Mouse (Mus musculus): Measurements from ENCODE around the gene Itpr1. TPM values are rescaled to one million over a fixed set of nuclear protein-coding genes. Genes with fewer than 3 reads are reported as not detected.

Gene Itpr1
- polyA plus RNA-seq, 1 experiment from 2014 or later: 16.7 TPM

DNA sequence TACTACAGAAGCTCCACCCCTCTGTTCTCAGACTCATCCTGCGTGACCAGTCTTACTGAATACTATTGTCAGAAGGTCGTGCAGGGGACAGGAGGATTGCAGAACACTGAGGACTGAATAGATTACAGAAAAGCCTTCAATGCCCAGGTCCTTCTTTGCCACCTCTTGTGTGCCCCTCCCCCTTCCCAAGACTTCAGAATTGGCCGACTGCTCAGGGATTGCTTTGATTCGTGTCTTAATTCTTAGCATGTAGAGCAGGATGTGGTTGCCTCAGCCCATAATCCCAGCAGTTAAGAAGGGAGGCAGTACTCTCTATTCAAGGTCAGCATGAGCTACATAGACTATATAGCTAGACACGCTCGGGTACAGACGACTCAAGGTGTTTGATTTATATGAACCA lies 359.8 kb downstream of the Itpr1 start:
- Histone ChIP-seq H3K4me3 (ENCODE audit: low read depth, low read length) (no peak overlapping the region), H3K9me3 (replicated peaks; ENCODE audit: control insufficient read depth, low read length) (no peaks in the 10 kb centered on the region), H3K4me1 (ENCODE audit: control insufficient read depth, insufficient read depth, low read length) (peaks cover 20% of the 10 kb centered on the region), H3K36me3 (ENCODE audit: control insufficient read depth, insufficient read depth, low read length) (no peaks in the 10 kb centered on the region), H3K9ac (ENCODE audit: low read depth, low read length) (no peak overlapping the region), H3K27ac (ENCODE audit: low read depth, low read length) (no peak overlapping the region), H3K4me2 (no peak overlapping the region), H3K27me3 (ENCODE audit: control insufficient read depth, insufficient read depth, low read length) (no peaks in the 10 kb centered on the region)
- 64% methylated on average over 7 of the region's 7 CpGs for WGBS (ENCODE audit: insufficient replicate concordance)
- ATAC-seq (replicated peaks; ENCODE audit: insufficient number of reproducible peaks, low FRiP score, low TSS enrichment): no peak

DNA sequence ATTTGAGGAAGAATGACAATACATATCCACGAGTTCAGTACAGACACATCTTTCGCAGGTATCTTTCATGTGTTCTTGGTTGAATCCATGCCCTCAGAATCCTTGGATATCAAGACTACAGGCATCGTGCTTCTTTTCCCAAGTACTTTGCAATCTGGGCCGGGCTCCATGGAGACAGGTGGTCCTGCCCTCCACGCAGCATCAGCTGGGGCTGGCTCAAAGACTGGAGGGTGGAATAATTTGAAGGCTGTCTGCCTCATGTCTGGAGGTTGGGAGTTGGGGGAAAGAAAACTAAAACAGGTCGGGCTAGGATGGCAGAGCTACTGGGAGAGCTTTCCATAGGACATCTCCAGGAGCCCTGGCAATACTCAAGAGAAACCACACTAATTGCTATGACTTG lies 364.2 kb downstream of the Itpr1 start:
- no peaks in the 10 kb centered on the region for H3K9me3 ChIP-seq (replicated peaks; ENCODE audit: control insufficient read depth, low read length)
- 85% methylated on average over 6 of the region's 6 CpGs for WGBS (ENCODE audit: insufficient replicate concordance)
- no peaks in the 10 kb centered on the region for H3K36me3 ChIP-seq (ENCODE audit: control insufficient read depth, insufficient read depth, low read length)
- H3K4me1 ChIP-seq (ENCODE audit: control insufficient read depth, insufficient read depth, low read length): no peaks in the 10 kb centered on the region
- H3K4me3 ChIP-seq (ENCODE audit: low read depth, low read length): no peak overlapping the region
- H3K27ac ChIP-seq (ENCODE audit: low read depth, low read length): no peak overlapping the region
- no peak overlapping the region for H3K9ac ChIP-seq (ENCODE audit: low read depth, low read length)
- ATAC-seq (replicated peaks; ENCODE audit: insufficient number of reproducible peaks, low FRiP score, low TSS enrichment): no peak
- H3K4me2 ChIP-seq: no peak overlapping the region
- H3K27me3 ChIP-seq (ENCODE audit: control insufficient read depth, insufficient read depth, low read length): no peaks in the 10 kb centered on the region

DNA sequence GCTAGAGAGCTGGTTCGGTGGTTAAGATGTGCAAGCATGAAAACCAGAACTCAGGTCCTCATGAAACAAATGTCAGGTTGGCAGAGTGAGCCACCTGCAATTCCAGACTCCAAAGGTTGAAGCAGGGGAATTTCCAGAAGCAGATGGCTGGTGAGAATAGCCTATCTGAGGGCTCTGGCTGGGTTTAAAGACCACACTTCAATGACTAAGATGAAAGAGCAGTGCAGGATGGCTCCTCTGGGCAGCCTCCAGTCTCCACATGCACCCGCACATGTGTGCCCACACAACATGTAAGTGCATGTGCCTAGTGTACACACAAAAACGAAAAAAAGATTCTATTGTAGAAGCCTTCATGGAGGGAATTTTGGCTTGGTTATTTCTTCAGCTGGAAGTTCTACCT lies 375.5 kb downstream of the Itpr1 start:
- no peak for ATAC-seq (replicated peaks; ENCODE audit: insufficient number of reproducible peaks, low FRiP score, low TSS enrichment)
- Histone ChIP-seq H3K9me3 (replicated peaks; ENCODE audit: control insufficient read depth, low read length) (no peaks in the 10 kb centered on the region), H3K27ac (ENCODE audit: low read depth, low read length) (no peak overlapping the region), H3K36me3 (ENCODE audit: control insufficient read depth, insufficient read depth, low read length) (no peaks in the 10 kb centered on the region), H3K4me3 (ENCODE audit: low read depth, low read length) (no peak overlapping the region), H3K27me3 (ENCODE audit: control insufficient read depth, insufficient read depth, low read length) (no peaks in the 10 kb centered on the region), H3K4me1 (ENCODE audit: control insufficient read depth, insufficient read depth, low read length) (no peaks in the 10 kb centered on the region), H3K4me2 (no peak overlapping the region), H3K9ac (ENCODE audit: low read depth, low read length) (no peak overlapping the region)
- 80% methylated on average over 3 of the region's 3 CpGs for WGBS (ENCODE audit: insufficient replicate concordance)

DNA sequence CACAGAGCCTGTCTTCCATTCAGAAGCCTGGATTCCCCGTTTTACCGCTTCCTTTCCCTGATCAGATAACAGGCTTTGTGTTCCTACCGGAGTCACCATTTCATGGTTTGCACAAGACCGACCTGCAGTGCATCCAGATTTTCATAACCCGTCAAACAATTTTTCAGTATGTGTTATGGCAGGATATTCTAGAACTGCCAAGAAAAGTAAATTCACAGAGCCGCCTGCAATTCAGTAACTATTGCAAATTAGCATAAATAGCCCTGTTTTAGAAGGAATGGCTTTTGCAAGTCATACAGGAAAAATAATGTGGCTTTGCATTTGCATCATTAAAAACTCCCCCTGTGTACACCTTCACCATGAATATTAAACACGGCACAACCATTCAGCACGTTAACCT lies 379.3 kb downstream of the Itpr1 start:
- WGBS (ENCODE audit: insufficient replicate concordance): 62% methylated on average over 8 of the region's 8 CpGs
- no peaks in the 10 kb centered on the region for H3K4me1 ChIP-seq (ENCODE audit: control insufficient read depth, insufficient read depth, low read length)
- H3K36me3 ChIP-seq (ENCODE audit: control insufficient read depth, insufficient read depth, low read length): no peaks in the 10 kb centered on the region
- no peak overlapping the region for H3K4me2 ChIP-seq
- H3K27me3 ChIP-seq (ENCODE audit: control insufficient read depth, insufficient read depth, low read length): no peaks in the 10 kb centered on the region
- H3K27ac ChIP-seq (ENCODE audit: low read depth, low read length): no peak overlapping the region
- H3K4me3 ChIP-seq (ENCODE audit: low read depth, low read length): no peak overlapping the region
- ATAC-seq (replicated peaks; ENCODE audit: insufficient number of reproducible peaks, low FRiP score, low TSS enrichment): no peak
- H3K9ac ChIP-seq (ENCODE audit: low read depth, low read length): no peak overlapping the region
- H3K9me3 ChIP-seq (replicated peaks; ENCODE audit: control insufficient read depth, low read length): no peaks in the 10 kb centered on the region

DNA sequence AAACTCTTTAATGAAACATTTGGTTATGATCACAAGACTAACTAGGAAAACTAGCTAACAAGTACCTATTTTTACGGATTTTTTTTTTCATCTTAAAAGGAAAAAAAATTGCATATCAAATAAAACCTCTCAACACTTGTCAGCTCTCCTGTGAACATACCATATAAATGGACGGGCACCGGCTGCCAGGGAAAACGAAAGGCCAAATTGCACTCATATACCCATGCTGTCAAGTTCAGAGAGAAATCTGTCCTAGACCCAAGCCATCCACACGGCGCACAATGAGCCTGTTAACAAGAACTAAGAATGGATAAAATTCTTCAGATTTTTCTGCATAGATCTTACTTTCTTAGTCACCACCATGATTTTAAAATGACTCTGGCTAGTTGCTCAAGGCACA lies 379.7 kb downstream of the Itpr1 start:
- 75% methylated on average over 6 of the region's 6 CpGs for WGBS (ENCODE audit: insufficient replicate concordance)

DNA sequence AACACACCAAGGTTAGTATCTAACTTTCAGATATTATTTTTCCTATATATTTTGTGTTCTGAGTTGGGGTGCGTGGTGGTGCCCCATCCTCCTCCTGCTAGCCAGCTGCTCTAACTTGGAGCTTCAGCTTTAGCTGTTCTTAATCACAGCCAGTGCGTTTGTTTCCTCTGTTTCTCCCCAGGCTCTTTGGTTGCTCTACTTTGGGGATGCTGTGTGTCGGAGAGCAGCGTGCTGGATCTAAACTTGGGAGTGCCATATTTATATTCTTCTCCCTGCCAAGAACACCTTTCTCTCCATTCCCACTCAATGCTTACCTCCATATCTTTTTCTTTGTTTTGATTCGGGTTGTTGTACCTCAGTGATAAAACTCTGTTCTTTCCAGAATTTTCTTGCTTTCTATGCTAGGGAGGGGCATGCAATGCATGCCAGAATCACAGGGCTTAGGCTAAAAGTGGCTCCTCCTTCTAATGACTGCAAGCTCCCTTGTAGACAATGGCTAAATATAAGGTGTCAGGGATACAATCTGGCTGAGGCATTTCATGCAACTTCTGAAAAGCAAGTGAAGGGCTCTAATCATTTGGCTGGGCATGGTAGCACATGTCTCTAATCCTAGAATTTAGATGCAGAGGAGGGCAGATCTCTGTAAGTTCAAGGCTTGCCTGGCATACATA lies 381.4 kb downstream of the Itpr1 start:
- Histone ChIP-seq H3K27ac (ENCODE audit: low read depth, low read length) (no peak overlapping the region), H3K4me3 (ENCODE audit: low read depth, low read length) (no peak overlapping the region), H3K27me3 (ENCODE audit: control insufficient read depth, insufficient read depth, low read length) (no peaks in the 10 kb centered on the region), H3K4me2 (no peak overlapping the region), H3K9me3 (replicated peaks; ENCODE audit: control insufficient read depth, low read length) (no peaks in the 10 kb centered on the region), H3K4me1 (ENCODE audit: control insufficient read depth, insufficient read depth, low read length) (no peaks in the 10 kb centered on the region), H3K9ac (ENCODE audit: low read depth, low read length) (no peak overlapping the region), H3K36me3 (ENCODE audit: control insufficient read depth, insufficient read depth, low read length) (no peaks in the 10 kb centered on the region)
- 74% methylated on average over 5 of the region's 5 CpGs for WGBS (ENCODE audit: insufficient replicate concordance)
- ATAC-seq (replicated peaks; ENCODE audit: insufficient number of reproducible peaks, low FRiP score, low TSS enrichment): no peak

More for the DNA sequence above, 379.7 kb downstream of the Itpr1 start:
- Histone ChIP-seq H3K27ac (ENCODE audit: low read depth, low read length) (no peak overlapping the region), H3K36me3 (ENCODE audit: control insufficient read depth, insufficient read depth, low read length) (no peaks in the 10 kb centered on the region), H3K9ac (ENCODE audit: low read depth, low read length) (no peak overlapping the region), H3K27me3 (ENCODE audit: control insufficient read depth, insufficient read depth, low read length) (no peaks in the 10 kb centered on the region), H3K4me1 (ENCODE audit: control insufficient read depth, insufficient read depth, low read length) (no peaks in the 10 kb centered on the region), H3K4me3 (ENCODE audit: low read depth, low read length) (no peak overlapping the region), H3K9me3 (replicated peaks; ENCODE audit: control insufficient read depth, low read length) (no peaks in the 10 kb centered on the region), H3K4me2 (no peak overlapping the region)
- ATAC-seq (replicated peaks; ENCODE audit: insufficient number of reproducible peaks, low FRiP score, low TSS enrichment): no peak

DNA sequence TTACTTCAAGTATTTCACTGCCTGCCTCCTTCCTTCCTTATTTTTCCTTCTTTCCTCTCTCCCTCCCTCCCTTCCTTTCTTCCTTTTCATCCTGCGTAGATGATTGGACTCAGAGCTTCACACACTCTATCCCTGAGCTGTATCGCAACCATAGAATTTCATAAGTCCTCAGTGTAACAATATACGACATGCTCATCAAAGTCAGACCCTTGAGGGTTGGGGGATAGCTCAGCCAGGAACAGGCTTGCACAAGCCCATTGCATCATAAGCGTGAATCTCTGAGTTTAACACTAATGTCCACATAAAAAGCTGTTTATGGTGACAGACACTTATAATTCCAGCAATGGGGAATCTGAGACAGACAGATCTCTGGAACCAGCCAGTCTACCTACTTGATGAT lies 385.8 kb downstream of the Itpr1 start:
- Histone ChIP-seq H3K27ac (ENCODE audit: low read depth, low read length) (no peak overlapping the region), H3K4me3 (ENCODE audit: low read depth, low read length) (no peak overlapping the region), H3K9me3 (replicated peaks; ENCODE audit: control insufficient read depth, low read length) (no peaks in the 10 kb centered on the region), H3K4me2 (no peak overlapping the region), H3K36me3 (ENCODE audit: control insufficient read depth, insufficient read depth, low read length) (no peaks in the 10 kb centered on the region), H3K9ac (ENCODE audit: low read depth, low read length) (no peak overlapping the region), H3K27me3 (ENCODE audit: control insufficient read depth, insufficient read depth, low read length) (no peaks in the 10 kb centered on the region), H3K4me1 (ENCODE audit: control insufficient read depth, insufficient read depth, low read length) (no peaks in the 10 kb centered on the region)
- 90% methylated on average over 4 of the region's 4 CpGs for WGBS (ENCODE audit: insufficient replicate concordance)
- no peak for ATAC-seq (replicated peaks; ENCODE audit: insufficient number of reproducible peaks, low FRiP score, low TSS enrichment)

DNA sequence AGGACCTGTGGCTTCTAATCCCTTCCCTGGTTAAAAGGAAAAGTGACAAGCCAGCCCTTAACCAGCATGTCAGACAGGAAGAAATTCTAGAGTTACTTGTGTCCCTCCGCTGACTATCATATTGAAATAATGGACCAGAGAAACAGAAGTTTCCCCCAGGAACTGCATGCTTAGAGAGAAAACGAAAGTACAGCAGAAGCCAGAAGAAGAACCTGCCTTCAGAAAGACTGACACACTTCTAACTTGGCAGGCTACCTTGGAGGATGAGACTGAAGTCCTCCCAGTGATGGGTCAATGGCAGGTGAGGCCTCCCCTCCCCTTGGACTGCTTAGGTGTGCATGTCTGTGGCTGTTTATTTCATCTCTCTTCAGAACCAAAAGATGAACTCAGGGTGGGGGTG lies 386.4 kb downstream of the Itpr1 start:
- Histone ChIP-seq H3K36me3 (ENCODE audit: control insufficient read depth, insufficient read depth, low read length) (no peaks in the 10 kb centered on the region), H3K4me1 (ENCODE audit: control insufficient read depth, insufficient read depth, low read length) (no peaks in the 10 kb centered on the region), H3K4me3 (ENCODE audit: low read depth, low read length) (no peak overlapping the region), H3K27ac (ENCODE audit: low read depth, low read length) (no peak overlapping the region), H3K4me2 (no peak overlapping the region), H3K9ac (ENCODE audit: low read depth, low read length) (no peak overlapping the region), H3K9me3 (replicated peaks; ENCODE audit: control insufficient read depth, low read length) (no peaks in the 10 kb centered on the region), H3K27me3 (ENCODE audit: control insufficient read depth, insufficient read depth, low read length) (no peaks in the 10 kb centered on the region)
- ATAC-seq (replicated peaks; ENCODE audit: insufficient number of reproducible peaks, low FRiP score, low TSS enrichment): no peak
- WGBS (ENCODE audit: insufficient replicate concordance): 81% methylated on average over 2 of the region's 2 CpGs
